Mouse (Mus musculus) stomach, postnatal 0 days (tissue): ENCODE measurements around the gene Mrpl53.

Source experiments
- CTCF ChIP-seq: IDR thresholded peaks from 2 replicates; pipeline ENCODE4 v1.5.1; 2016; ENCODE audit warnings: antibody characterized with exemption, low read depth, mild to moderate bottlenecking, moderate library complexity
- EP300 ChIP-seq: optimal IDR thresholded peaks from 2 replicates; pipeline ENCODE3; 2016; ENCODE audit warnings: antibody characterized with exemption

DNA sequence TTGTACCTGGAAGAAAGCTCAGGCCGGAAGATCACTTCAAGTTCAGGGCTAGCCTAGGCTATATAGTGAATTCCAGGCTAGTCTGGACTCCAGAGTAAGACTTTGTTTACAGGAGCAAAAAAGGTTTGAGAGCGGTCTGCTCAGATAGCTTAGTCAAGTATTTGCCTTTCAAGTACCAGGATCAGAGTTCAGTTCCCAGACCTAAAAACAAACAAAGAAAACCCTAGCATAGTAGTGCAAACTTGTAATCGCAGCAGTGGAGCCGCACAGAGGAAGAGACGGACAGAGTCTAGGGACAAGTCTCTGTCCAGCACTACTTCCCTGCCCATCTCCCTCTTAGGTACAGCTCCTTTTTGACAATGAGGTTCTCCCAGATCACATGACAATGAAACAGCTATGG lies 28.6 kb upstream of the Mrpl53 start:
- TF ChIP-seq CTCF = no peak
- TF ChIP-seq EP300 = no peak
